Mouse (Mus musculus): ENCODE measurements around the gene Gjb3.

DNA sequence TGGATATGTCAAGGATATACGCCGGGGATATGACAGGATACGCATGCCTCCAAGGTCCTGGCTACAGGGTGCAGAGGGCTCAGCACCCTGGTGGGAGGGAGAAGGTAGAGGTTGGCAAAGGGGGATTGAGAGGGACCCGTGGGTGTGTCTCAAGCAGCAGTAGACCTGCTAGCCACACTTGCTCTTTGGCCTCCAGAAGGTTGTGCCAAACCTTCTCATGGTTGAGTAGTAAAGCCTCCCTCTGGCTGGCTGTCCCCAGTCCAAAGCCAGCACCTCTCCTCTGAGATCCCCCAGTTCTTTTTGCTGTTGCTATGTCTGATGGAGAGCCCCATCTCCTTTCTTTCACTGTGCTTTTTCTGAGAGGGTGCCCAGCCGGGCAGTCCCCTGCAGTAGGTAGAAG, 5.4 kb downstream of the Gjb3 start:
- no peak for TF ChIP-seq CTCF (IDR thresholded peaks at IDR 0.05; ENCODE audit: borderline replicate concordance, control insufficient read depth, extremely low read depth, insufficient read depth, low read length, poor library complexity)
- no peak for TF ChIP-seq POLR2A (IDR thresholded peaks at IDR 0.05; ENCODE audit: control insufficient read depth, extremely low read depth, insufficient read depth, low read length, poor library complexity)

Data from thymus, adult 2 months (tissue).